Mouse (Mus musculus): ENCODE results near the gene Olfr1198. TPM values are rescaled to one million over a fixed set of nuclear protein-coding genes. Genes with fewer than 3 reads are reported as not detected.

The Olfr1198 gene
- polyA plus RNA-seq (2012; rRNA removed) = not detected in 2 replicates

- TF ChIP-seq POLR2A (IDR thresholded peaks at IDR 0.05; ENCODE audit: borderline replicate concordance, extremely low read depth, insufficient read depth, insufficient read length, poor library complexity, severe bottlenecking) (no peak), CTCF (IDR thresholded peaks at IDR 0.05; ENCODE audit: borderline replicate concordance, extremely low read depth, insufficient read depth, insufficient read length) (no peak)
- no peak for DNase-seq (ENCODE audit: low read depth)
Measured at GRCm38 (mm10) chr2:88751270-88751669, at the start of gene Olfr1198. Gene Olfr1198, minus strand, starts transcription at chr2:88751370.

DNA sequence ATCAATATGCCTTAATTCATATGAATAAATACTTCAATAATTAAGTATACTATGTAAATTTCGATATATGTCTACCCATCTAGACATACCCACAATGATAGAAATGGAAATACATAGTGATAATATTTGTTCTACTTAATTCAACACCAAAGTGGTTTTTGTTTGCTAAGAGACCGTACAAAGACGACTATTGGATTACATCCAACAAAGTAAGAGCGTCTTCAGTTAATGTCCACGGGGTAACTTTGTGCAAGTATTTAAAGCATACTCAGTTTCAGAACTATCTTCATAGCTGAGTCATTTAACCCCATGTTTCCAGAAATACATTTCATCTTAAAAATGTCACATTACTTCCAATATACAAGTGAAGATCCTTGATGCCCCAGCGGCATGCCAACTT, 41.6 kb upstream of the Olfr1198 start, which contains the start of gene Olfr1201:
Gene Olfr1201, plus strand, starts transcription at position 301 of the 400 bp plus-strand sequence.
- no peak for TF ChIP-seq POLR2A (IDR thresholded peaks at IDR 0.05; ENCODE audit: borderline replicate concordance, extremely low read depth, insufficient read depth, insufficient read length, poor library complexity, severe bottlenecking)
- TF ChIP-seq CTCF (IDR thresholded peaks at IDR 0.05; ENCODE audit: borderline replicate concordance, extremely low read depth, insufficient read depth, insufficient read length) = no peak
- no peak for DNase-seq (ENCODE audit: low read depth)

DNA sequence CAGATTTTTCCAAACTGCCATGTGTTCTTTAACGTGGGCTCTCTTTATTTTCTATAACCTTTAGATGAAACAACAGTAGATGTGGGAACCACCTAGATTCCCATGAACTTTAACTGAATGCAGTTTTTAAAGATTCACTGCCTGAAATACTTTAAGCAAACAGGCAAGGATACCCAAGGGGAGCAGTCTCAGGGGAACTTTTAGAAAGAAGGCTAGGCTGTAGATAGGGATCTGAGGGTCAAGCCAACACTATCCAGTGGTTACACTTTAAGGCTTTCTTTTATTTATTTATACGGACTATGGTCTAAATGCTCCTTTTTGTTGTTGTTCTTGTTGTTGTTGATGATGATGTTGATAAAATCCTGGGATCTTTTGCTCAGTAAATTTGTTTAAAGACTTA, 19.2 kb upstream of the Olfr1198 start, which contains the start of gene Olfr1200:
Gene Olfr1200, minus strand, starts transcription at position 101 of the 400 bp plus-strand sequence.
- DNase-seq (ENCODE audit: low read depth) = no peak
- TF ChIP-seq POLR2A (IDR thresholded peaks at IDR 0.05; ENCODE audit: borderline replicate concordance, extremely low read depth, insufficient read depth, insufficient read length, poor library complexity, severe bottlenecking) (no peak), CTCF (IDR thresholded peaks at IDR 0.05; ENCODE audit: borderline replicate concordance, extremely low read depth, insufficient read depth, insufficient read length) (no peak)

- no peak for DNase-seq (ENCODE audit: low read depth)
- no peak for TF ChIP-seq POLR2A (IDR thresholded peaks at IDR 0.05; ENCODE audit: borderline replicate concordance, extremely low read depth, insufficient read depth, insufficient read length, poor library complexity, severe bottlenecking)
- no peak for TF ChIP-seq CTCF (IDR thresholded peaks at IDR 0.05; ENCODE audit: borderline replicate concordance, extremely low read depth, insufficient read depth, insufficient read length)
Measured at GRCm38 (mm10) chr2:88760369-88760768, 9.2 kb upstream of the Olfr1198 start, which contains the start of gene Olfr1199. Gene Olfr1199, minus strand, starts transcription at chr2:88760469.

- TF ChIP-seq POLR2A (IDR thresholded peaks at IDR 0.05; ENCODE audit: borderline replicate concordance, extremely low read depth, insufficient read depth, insufficient read length, poor library complexity, severe bottlenecking) = no peak
- no peak for TF ChIP-seq CTCF (IDR thresholded peaks at IDR 0.05; ENCODE audit: borderline replicate concordance, extremely low read depth, insufficient read depth, insufficient read length)
Measured at GRCm38 (mm10) chr2:88743379-88743778, 7.8 kb downstream of the Olfr1198 start.

DNA sequence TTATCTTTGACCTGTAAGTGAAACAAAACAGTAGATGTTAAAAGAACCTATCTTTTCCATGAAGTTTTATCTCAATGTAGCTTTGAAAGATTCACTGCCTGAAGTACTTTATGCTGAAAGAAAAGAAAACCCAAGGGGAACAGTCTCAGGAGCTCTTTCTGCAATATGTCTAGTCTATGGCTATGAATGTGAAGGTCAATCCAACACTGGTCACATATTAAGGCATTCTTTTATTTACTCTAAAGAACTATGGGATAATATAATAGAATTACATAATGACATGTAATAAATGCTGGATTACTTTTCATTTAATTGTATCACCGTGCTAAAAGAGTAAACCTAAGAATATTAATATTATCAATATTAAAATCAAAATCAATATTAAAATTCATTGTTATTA, 18.9 kb downstream of the Olfr1198 start, which contains the start of gene Olfr1197:
Gene Olfr1197, minus strand, starts transcription at position 101 of the 400 bp plus-strand sequence.
- no peak for TF ChIP-seq CTCF (IDR thresholded peaks at IDR 0.05; ENCODE audit: borderline replicate concordance, extremely low read depth, insufficient read depth, insufficient read length)
- no peak for TF ChIP-seq POLR2A (IDR thresholded peaks at IDR 0.05; ENCODE audit: borderline replicate concordance, extremely low read depth, insufficient read depth, insufficient read length, poor library complexity, severe bottlenecking)
- no peak for DNase-seq (ENCODE audit: low read depth)

More at GRCm38 (mm10) chr2:88743379-88743778, 7.8 kb downstream of the Olfr1198 start:
- no peak for DNase-seq (ENCODE audit: low read depth)

GRCm38 (mm10) chr2:88704497-88704896, 46.7 kb downstream of the Olfr1198 start, which contains the start of gene Olfr1196:
Gene Olfr1196, minus strand, starts transcription at chr2:88704597.
- TF ChIP-seq POLR2A (IDR thresholded peaks at IDR 0.05; ENCODE audit: borderline replicate concordance, extremely low read depth, insufficient read depth, insufficient read length, poor library complexity, severe bottlenecking) = no peak
- TF ChIP-seq CTCF (IDR thresholded peaks at IDR 0.05; ENCODE audit: borderline replicate concordance, extremely low read depth, insufficient read depth, insufficient read length) = no peak
- DNase-seq (ENCODE audit: low read depth) = no peak

Other genes with a start within 250 kb of the Olfr1198 start
- not detected in 2 replicates for gene Olfr1186, start 232.8 kb downstream of the Olfr1198 start, polyA plus RNA-seq (2012; rRNA removed)
- gene Olfr1188, start 194.4 kb downstream of the Olfr1198 start, polyA plus RNA-seq (2012; rRNA removed) = not detected in 2 replicates
- gene Olfr1189, start 164.9 kb downstream of the Olfr1198 start, polyA plus RNA-seq (2012; rRNA removed) = not detected in 2 replicates
- gene Olfr1191-ps1, start 110.8 kb downstream of the Olfr1198 start, polyA plus RNA-seq (2012; rRNA removed) = not detected in 2 replicates
- not detected in 2 replicates for gene Olfr1192-ps1, start 102.9 kb downstream of the Olfr1198 start, polyA plus RNA-seq (2012; rRNA removed)
- not detected in 2 replicates for gene Olfr1193, start 75.7 kb downstream of the Olfr1198 start, polyA plus RNA-seq (2012; rRNA removed)
- gene Olfr1195, start 62.2 kb downstream of the Olfr1198 start, polyA plus RNA-seq (2012; rRNA removed) = not detected in 2 replicates
- gene Olfr1196, start 46.8 kb downstream of the Olfr1198 start, polyA plus RNA-seq (2012; rRNA removed) = not detected in 2 replicates
- gene Olfr1197, start 19.0 kb downstream of the Olfr1198 start, polyA plus RNA-seq (2012; rRNA removed) = not detected in 2 replicates
- not detected in 2 replicates for gene Olfr1199, start 9.1 kb upstream of the Olfr1198 start, polyA plus RNA-seq (2012; rRNA removed)
- not detected in 2 replicates for gene Olfr1200, start 19.1 kb upstream of the Olfr1198 start, polyA plus RNA-seq (2012; rRNA removed)
- not detected in 2 replicates for gene Olfr1201, start 41.7 kb upstream of the Olfr1198 start, polyA plus RNA-seq (2012; rRNA removed)
- gene Olfr1202, start 63.1 kb upstream of the Olfr1198 start, polyA plus RNA-seq (2012; rRNA removed) = not detected in 2 replicates
- not detected in 2 replicates for gene Olfr1205, start 78.4 kb upstream of the Olfr1198 start, polyA plus RNA-seq (2012; rRNA removed)
- not detected in 2 replicates for gene Olfr1204, start 97.9 kb upstream of the Olfr1198 start, polyA plus RNA-seq (2012; rRNA removed)
- gene Olfr1206, start 111.9 kb upstream of the Olfr1198 start, polyA plus RNA-seq (2012; rRNA removed) = not detected in 2 replicates
- not detected in 2 replicates for gene Olfr1208, start 150.9 kb upstream of the Olfr1198 start, polyA plus RNA-seq (2012; rRNA removed)
- not detected in 2 replicates for gene Olfr1209, start 163.8 kb upstream of the Olfr1198 start, polyA plus RNA-seq (2012; rRNA removed)
- not detected in 2 replicates for gene Olfr1211, start 186.7 kb upstream of the Olfr1198 start, polyA plus RNA-seq (2012; rRNA removed)
- gene Olfr1212, start 202.6 kb upstream of the Olfr1198 start, polyA plus RNA-seq (2012; rRNA removed) = not detected in 2 replicates
- gene Gm13762, start 228.9 kb upstream of the Olfr1198 start, polyA plus RNA-seq (2012; rRNA removed) = not detected in 2 replicates
- gene Olfr1214, start 241.3 kb upstream of the Olfr1198 start, polyA plus RNA-seq (2012; rRNA removed) = not detected in 2 replicates